Mouse (Mus musculus): ENCODE results near the gene Tprn. TPM values are rescaled to one million over a fixed set of nuclear protein-coding genes. Genes with fewer than 3 reads are reported as not detected.

Gene Tprn
- polyA plus RNA-seq, 1 experiment: 91.0 TPM

GRCm38 (mm10) chr2:25262795-25263622 is 591 bp downstream of the Tprn start:
- no peaks in the 10 kb centered on the region for H3K27me3 ChIP-seq (ENCODE audit: control insufficient read depth, insufficient read depth, low read length)
- H3K27ac ChIP-seq (ENCODE audit: insufficient read depth, low read length): peak overlapping the region; percentile 96
- TF ChIP-seq CTCF (IDR thresholded peaks at IDR 0.05; ENCODE audit: borderline replicate concordance, insufficient read depth, low read depth, low read length) (no peak), POLR2A (IDR thresholded peaks at IDR 0.05; ENCODE audit: borderline replicate concordance, insufficient read depth, low read length) (no peak)
- peak; percentile 86 to 88 for DNase-seq
- 1% methylated on average over 82 of the region's 82 CpGs for WGBS
- peak overlapping the region; percentile 91 for H3K4me3 ChIP-seq (replicated peaks; ENCODE audit: insufficient read depth, low read depth, low read length)
- peaks cover 14% of the 10 kb centered on the region; the same call in 1 of the 2 replicates for H3K4me1 ChIP-seq (ENCODE audit: control insufficient read depth, insufficient read depth, low read length)

- no peaks in the 10 kb centered on the region for H3K27me3 ChIP-seq (ENCODE audit: control insufficient read depth, insufficient read depth, low read length)
- no peak for DNase-seq
- H3K4me1 ChIP-seq (ENCODE audit: control insufficient read depth, insufficient read depth, low read length): peaks cover 22% of the 10 kb centered on the region; the same call in 1 of the 2 replicates
- peak overlapping the region; percentile 96 for H3K27ac ChIP-seq (ENCODE audit: insufficient read depth, low read length)
- 2% methylated on average over 12 of the region's 12 CpGs for WGBS
- TF ChIP-seq POLR2A (IDR thresholded peaks at IDR 0.05; ENCODE audit: borderline replicate concordance, insufficient read depth, low read length) (no peak), CTCF (IDR thresholded peaks at IDR 0.05; ENCODE audit: borderline replicate concordance, insufficient read depth, low read depth, low read length) (no peak)
- H3K4me3 ChIP-seq (replicated peaks; ENCODE audit: insufficient read depth, low read depth, low read length): peak overlapping the region; percentile 91
These were observed 1.3 kb downstream of the Tprn start for GRCm38 (mm10) chr2:25263623-25264285.

- 8% methylated on average over 5 of the region's 5 CpGs for WGBS
- H3K4me1 ChIP-seq (ENCODE audit: control insufficient read depth, insufficient read depth, low read length): peaks cover 27% of the 10 kb centered on the region
- H3K4me3 ChIP-seq (replicated peaks; ENCODE audit: insufficient read depth, low read depth, low read length): peak overlapping the region; percentile 91
- no peak for TF ChIP-seq CTCF (IDR thresholded peaks at IDR 0.05; ENCODE audit: borderline replicate concordance, insufficient read depth, low read depth, low read length)
- TF ChIP-seq POLR2A (IDR thresholded peaks at IDR 0.05; ENCODE audit: borderline replicate concordance, insufficient read depth, low read length): no peak
- H3K27ac ChIP-seq (ENCODE audit: insufficient read depth, low read length): peak overlapping the region; percentile 96
- no peaks in the 10 kb centered on the region for H3K27me3 ChIP-seq (ENCODE audit: control insufficient read depth, insufficient read depth, low read length)
- no peak for DNase-seq
These were observed 1.9 kb downstream of the Tprn start for GRCm38 (mm10) chr2:25264286-25264660.

- H3K27ac ChIP-seq (ENCODE audit: insufficient read depth, low read length): peak overlapping the region; percentile 96
- H3K4me1 ChIP-seq (ENCODE audit: control insufficient read depth, insufficient read depth, low read length): peaks cover 29% of the 10 kb centered on the region
- WGBS: 0% methylated on average over 3 of the region's 3 CpGs
- H3K4me3 ChIP-seq (replicated peaks; ENCODE audit: insufficient read depth, low read depth, low read length): peak overlapping the region; percentile 91
- H3K27me3 ChIP-seq (ENCODE audit: control insufficient read depth, insufficient read depth, low read length): no peaks in the 10 kb centered on the region
- TF ChIP-seq CTCF (IDR thresholded peaks at IDR 0.05; ENCODE audit: borderline replicate concordance, insufficient read depth, low read depth, low read length) (no peak; the same call in 1 of the 2 replicates), POLR2A (IDR thresholded peaks at IDR 0.05; ENCODE audit: borderline replicate concordance, insufficient read depth, low read length) (peak; percentile 48; the same call in 1 of the 2 replicates)
- peak; percentile 89 to 95 for DNase-seq
These were observed 2.4 kb downstream of the Tprn start for GRCm38 (mm10) chr2:25264851-25265250.

- peak; percentile 97 to 99 for DNase-seq
- no peaks in the 10 kb centered on the region for H3K27me3 ChIP-seq (ENCODE audit: control insufficient read depth, insufficient read depth, low read length)
- TF ChIP-seq POLR2A (IDR thresholded peaks at IDR 0.05; ENCODE audit: borderline replicate concordance, insufficient read depth, low read length): peak; percentile 34; the same call in 1 of the 2 replicates
- TF ChIP-seq CTCF (IDR thresholded peaks at IDR 0.05; ENCODE audit: borderline replicate concordance, insufficient read depth, low read depth, low read length): no peak
- peak overlapping the region; percentile 91 for H3K4me3 ChIP-seq (replicated peaks; ENCODE audit: insufficient read depth, low read depth, low read length)
- peaks cover 35% of the 10 kb centered on the region for H3K4me1 ChIP-seq (ENCODE audit: control insufficient read depth, insufficient read depth, low read length)
- H3K27ac ChIP-seq (ENCODE audit: insufficient read depth, low read length): peak overlapping the region; percentile 96
- 4% methylated on average over 6 of the region's 6 CpGs for WGBS
These were observed 3.7 kb downstream of the Tprn start for GRCm38 (mm10) chr2:25265897-25266656.

- WGBS: 2% methylated on average over 2 of the region's 2 CpGs
- DNase-seq: peak; percentile 80 to 81
These were observed 4.3 kb downstream of the Tprn start for GRCm38 (mm10) chr2:25266720-25267119.

GRCm38 (mm10) chr2:25267241-25267640 is 4.8 kb downstream of the Tprn start:
- H3K4me1 ChIP-seq (ENCODE audit: control insufficient read depth, insufficient read depth, low read length): peaks cover 38% of the 10 kb centered on the region
- H3K27me3 ChIP-seq (ENCODE audit: control insufficient read depth, insufficient read depth, low read length): no peaks in the 10 kb centered on the region
- H3K27ac ChIP-seq (ENCODE audit: insufficient read depth, low read length): peak overlapping the region; percentile 96
- TF ChIP-seq CTCF (IDR thresholded peaks at IDR 0.05; ENCODE audit: borderline replicate concordance, insufficient read depth, low read depth, low read length) (no peak), POLR2A (IDR thresholded peaks at IDR 0.05; ENCODE audit: borderline replicate concordance, insufficient read depth, low read length) (no peak)
- peak; percentile 51 to 59 for DNase-seq
- peak overlapping the region; percentile 63 for H3K4me3 ChIP-seq (replicated peaks; ENCODE audit: insufficient read depth, low read depth, low read length)

More at GRCm38 (mm10) chr2:25266720-25267119, 4.3 kb downstream of the Tprn start:
- H3K4me1 ChIP-seq (ENCODE audit: control insufficient read depth, insufficient read depth, low read length): peaks cover 38% of the 10 kb centered on the region
- peak overlapping the region; percentile 63 for H3K4me3 ChIP-seq (replicated peaks; ENCODE audit: insufficient read depth, low read depth, low read length)
- no peak for TF ChIP-seq CTCF (IDR thresholded peaks at IDR 0.05; ENCODE audit: borderline replicate concordance, insufficient read depth, low read depth, low read length)
- no peak for TF ChIP-seq POLR2A (IDR thresholded peaks at IDR 0.05; ENCODE audit: borderline replicate concordance, insufficient read depth, low read length)
- no peaks in the 10 kb centered on the region for H3K27me3 ChIP-seq (ENCODE audit: control insufficient read depth, insufficient read depth, low read length)
- H3K27ac ChIP-seq (ENCODE audit: insufficient read depth, low read length): peak overlapping the region; percentile 96

Data from cerebellum, adult 2 months (tissue).